Mouse (Mus musculus) ES-Bruce4 (cell line): ENCODE measurements around the gene Tctex1d1.

ENCODE experiments used
- CTCF ChIP-seq: IDR thresholded peaks from one replicate; pipeline ENCODE4 v1.8.1; 2011; ENCODE audit warnings: low read depth, low read length
- EP300 ChIP-seq: IDR thresholded peaks from 2 replicates; pipeline ENCODE4 v1.6.1; 2011; ENCODE audit warnings: low read depth, low read length; ENCODE audit not compliant: insufficient read depth
- POLR2A ChIP-seq: IDR thresholded peaks from one replicate; pipeline ENCODE4 v1.8.1; 2011; ENCODE audit warnings: low read length; ENCODE audit not compliant: insufficient read depth

DNA sequence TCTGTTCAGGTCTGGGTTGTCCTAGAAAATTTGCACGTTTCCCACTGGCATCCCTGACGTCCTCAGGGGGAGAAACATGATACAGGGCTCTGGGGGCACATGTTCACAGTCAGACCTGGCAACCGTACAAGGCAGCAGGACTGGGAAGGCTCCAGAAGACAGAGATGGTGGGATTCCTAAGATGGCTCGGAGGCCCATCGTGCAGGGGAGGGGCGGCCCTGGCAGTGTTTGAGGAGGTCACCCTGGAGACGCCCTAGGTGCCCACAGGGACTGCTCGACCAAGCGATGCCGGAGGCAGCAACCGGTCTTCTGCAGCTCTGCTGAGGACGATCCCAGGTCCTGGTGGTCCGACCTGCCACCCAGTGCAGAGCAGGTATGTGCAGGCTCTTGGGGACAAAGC is at the start of gene Tctex1d1:
- TF ChIP-seq CTCF: no peak
- TF ChIP-seq POLR2A: no peak
- TF ChIP-seq EP300: no peak
